Mouse (Mus musculus) lung, postnatal 0 days (tissue): ENCODE data around the gene Figla.

Experiments used
- CTCF ChIP-seq: IDR thresholded peaks from 2 replicates; pipeline ENCODE4 v1.5.1; 2016; ENCODE audit warnings: antibody characterized with exemption, mild to moderate bottlenecking
- EP300 ChIP-seq: IDR thresholded peaks from 2 replicates; pipeline ENCODE4 v1.6.1; 2016; ENCODE audit warnings: antibody characterized with exemption, mild to moderate bottlenecking, control low read depth

GRCm38 (mm10) chr6:86016793-86017350 is 901 bp downstream of the Figla start:
- no peak for TF ChIP-seq CTCF
- no peak for TF ChIP-seq EP300
